Mouse (Mus musculus) hindbrain, embryonic 11.5 days (tissue): ENCODE measurements around the gene Gm36864. TPM values are rescaled to one million over a fixed set of nuclear protein-coding genes. Genes with fewer than 3 reads are reported as not detected.

ENCODE experiments used
- ATAC-seq: fragments of 200-750 bp; cut with Nextera tagmentation; 2 replicates; pipeline ENCODE4 v1.8.0; 2017; ENCODE audit warnings: mild to moderate bottlenecking, moderate TSS enrichment, moderate library complexity; ENCODE audit not compliant: low FRiP score
- DNase-seq: peaks from one replicate; pipeline ENCODE4 v3.0.0-alpha.2; 2015; ENCODE audit warnings: low spot score
- H3K27ac ChIP-seq: fragments of 300-500 bp; sonication (generic); 2 replicates; pipeline ENCODE4 v1.5.1; 2014; ENCODE audit warnings: mild to moderate bottlenecking, low read depth, low read length
- H3K27me3 ChIP-seq: fragments of 300-500 bp; sonication (generic); 2 replicates; pipeline ENCODE4 v1.6.1; 2014; ENCODE audit warnings: mild to moderate bottlenecking, low read length, moderate library complexity, mixed read lengths; ENCODE audit not compliant: control insufficient read depth, insufficient read depth
- H3K36me3 ChIP-seq: fragments of 300-500 bp; sonication (generic); 2 replicates; pipeline ENCODE4 v1.6.1; 2014; ENCODE audit warnings: mild to moderate bottlenecking, low read length, moderate library complexity, mixed read lengths; ENCODE audit not compliant: control insufficient read depth, insufficient read depth
- H3K4me1 ChIP-seq: fragments of 300-500 bp; sonication (generic); replicated peaks from 2 replicates; pipeline ENCODE4 v1.6.1; 2014; ENCODE audit warnings: low read length, mixed read lengths; ENCODE audit not compliant: control insufficient read depth, insufficient read depth
- H3K4me2 ChIP-seq: fragments of 300-500 bp; sonication (generic); replicated peaks from 2 replicates; pipeline ENCODE4 v1.6.1; 2014; ENCODE audit warnings: mild to moderate bottlenecking, low read depth, low read length
- H3K4me3 ChIP-seq: fragments of 300-500 bp; sonication (generic); 2 replicates; pipeline ENCODE4 v1.5.1; 2014; ENCODE audit warnings: low read depth, low read length
- H3K9ac ChIP-seq: fragments of 300-500 bp; sonication (generic); 2 replicates; pipeline ENCODE4 v1.6.1; 2014; ENCODE audit warnings: low read depth, low read length
- H3K9me3 ChIP-seq: fragments of 300-500 bp; sonication (generic); 2 replicates; pipeline ENCODE4 v1.6.1; 2016; ENCODE audit warnings: low read length; ENCODE audit not compliant: control insufficient read depth
- WGBS: fragments of 180-500 bp; shearing (Covaris S2); extraction: QIAGEN DNeasy Blood & Tissue Kit; methylation state at CpG from one replicate; pipeline ENCODE4 v1.1.7; 2014; 5-methylcytosine and 5-hydroxymethylcytosine counted together
- polyA plus RNA-seq: library from polyadenylated mRNA; unstranded; fragments of >200 nt; fragmentation: Nextera tagmentation; extraction: Ambion mirVana; gene quantifications from 2 replicates; pipeline ENCODE4 v1.2.1, GENCODE M21; 2014

Gene Gm36864
- polyA plus RNA-seq, 1 experiment from 2014 or later: not detected

- DNase-seq (no peak), ATAC-seq (no peak)
- Histone ChIP-seq H3K4me3 (no peak overlapping the region), H3K4me1 (no peaks in the 10 kb centered on the region), H3K27ac (no peak overlapping the region), H3K27me3 (no peaks in the 10 kb centered on the region), H3K9ac (no peak overlapping the region), H3K4me2 (no peak overlapping the region), H3K9me3 (no peaks in the 10 kb centered on the region), H3K36me3 (no peaks in the 10 kb centered on the region)
- WGBS: 74% methylated on average over 10 of the region's 10 CpGs
These were observed 40.7 kb downstream of the Gm36864 start for GRCm38 (mm10) chr7:44276461-44277249.

GRCm38 (mm10) chr7:44277250-44277622, 41.3 kb downstream of the Gm36864 start:
- no peak overlapping the region for H3K27ac ChIP-seq
- no peak for ATAC-seq
- H3K4me2 ChIP-seq: no peak overlapping the region
- DNase-seq: peak; percentile 51
- H3K4me3 ChIP-seq: no peak overlapping the region
- no peaks in the 10 kb centered on the region for H3K27me3 ChIP-seq
- H3K36me3 ChIP-seq: no peaks in the 10 kb centered on the region
- WGBS: 48% methylated on average over 2 of the region's 2 CpGs
- no peaks in the 10 kb centered on the region for H3K4me1 ChIP-seq
- no peaks in the 10 kb centered on the region for H3K9me3 ChIP-seq
- no peak overlapping the region for H3K9ac ChIP-seq

GRCm38 (mm10) chr7:44280959-44281358, 45.0 kb downstream of the Gm36864 start:
- Histone ChIP-seq H3K4me1 (no peaks in the 10 kb centered on the region), H3K36me3 (no peaks in the 10 kb centered on the region), H3K4me2 (no peak overlapping the region), H3K27me3 (no peaks in the 10 kb centered on the region), H3K9ac (no peak overlapping the region), H3K4me3 (no peak overlapping the region), H3K9me3 (no peaks in the 10 kb centered on the region), H3K27ac (no peak overlapping the region)
- no peak for DNase-seq
- WGBS: 73% methylated on average over 1 of the region's 1 CpGs
- no peak for ATAC-seq

GRCm38 (mm10) chr7:44281586-44281985, 45.6 kb downstream of the Gm36864 start:
- ATAC-seq: no peak
- no peak overlapping the region for H3K27ac ChIP-seq

GRCm38 (mm10) chr7:44287760-44288159, 51.8 kb downstream of the Gm36864 start:
- H3K27me3 ChIP-seq: 0 out of 2 replicates have a peak, but pooled peaks cover 2% of the 10 kb centered on the region
- DNase-seq: no peak

More at GRCm38 (mm10) chr7:44281586-44281985, 45.6 kb downstream of the Gm36864 start:
- H3K4me2 ChIP-seq: no peak overlapping the region
- no peaks in the 10 kb centered on the region for H3K4me1 ChIP-seq
- no peak overlapping the region for H3K4me3 ChIP-seq
- DNase-seq: no peak
- WGBS: 80% methylated on average over 7 of the region's 7 CpGs
- H3K9me3 ChIP-seq: no peaks in the 10 kb centered on the region
- no peaks in the 10 kb centered on the region for H3K27me3 ChIP-seq
- no peaks in the 10 kb centered on the region for H3K36me3 ChIP-seq
- H3K9ac ChIP-seq: no peak overlapping the region

GRCm38 (mm10) chr7:44290986-44291385, 55.0 kb downstream of the Gm36864 start:
- H3K9ac ChIP-seq: no peak overlapping the region
- H3K36me3 ChIP-seq: no peaks in the 10 kb centered on the region
- H3K4me3 ChIP-seq: no peak overlapping the region
- H3K27ac ChIP-seq: no peak overlapping the region
- WGBS: 86% methylated on average over 4 of the region's 4 CpGs
- H3K9me3 ChIP-seq: no peaks in the 10 kb centered on the region
- H3K27me3 ChIP-seq: 0 out of 2 replicates have a peak, but pooled peaks cover 2% of the 10 kb centered on the region
- ATAC-seq: no peak
- no peaks in the 10 kb centered on the region for H3K4me1 ChIP-seq
- H3K4me2 ChIP-seq: no peak overlapping the region
- DNase-seq: no peak

More at GRCm38 (mm10) chr7:44287760-44288159, 51.8 kb downstream of the Gm36864 start:
- H3K9me3 ChIP-seq: no peaks in the 10 kb centered on the region
- H3K4me3 ChIP-seq: no peak overlapping the region
- no peaks in the 10 kb centered on the region for H3K36me3 ChIP-seq
- WGBS: 69% methylated on average over 7 of the region's 7 CpGs
- H3K9ac ChIP-seq: no peak overlapping the region
- ATAC-seq: no peak
- H3K4me1 ChIP-seq: no peaks in the 10 kb centered on the region
- no peak overlapping the region for H3K27ac ChIP-seq
- no peak overlapping the region for H3K4me2 ChIP-seq

- Histone ChIP-seq H3K4me3 (no peak overlapping the region), H3K4me2 (no peak overlapping the region), H3K27me3 (0 out of 2 replicates have a peak, but pooled peaks cover 2% of the 10 kb centered on the region), H3K4me1 (no peaks in the 10 kb centered on the region), H3K27ac (no peak overlapping the region), H3K9ac (no peak overlapping the region), H3K9me3 (no peaks in the 10 kb centered on the region), H3K36me3 (no peaks in the 10 kb centered on the region)
- ATAC-seq: no peak
- DNase-seq: no peak
- 49% methylated on average over 4 of the region's 4 CpGs for WGBS
These were observed 55.4 kb downstream of the Gm36864 start for GRCm38 (mm10) chr7:44291418-44291817.
